Mouse (Mus musculus) embryonic facial prominence, embryonic 10.5 days (tissue): ENCODE data around the gene Hck. TPM values are rescaled to one million over a fixed set of nuclear protein-coding genes. Genes with fewer than 3 reads are reported as not detected.
A peak's percentile ranks its signal among the peaks of the same experiment; 100 is the strongest.

Experiments
- DNase-seq: peaks from one replicate; pipeline ENCODE4 v3.0.0-alpha.2; 2017; ENCODE audit warnings: low spot score
- H3K27ac ChIP-seq: fragments of 300-500 bp; sonication (generic); replicated peaks from 2 replicates; pipeline ENCODE4 v1.5.1; 2016; ENCODE audit warnings: mild to moderate bottlenecking
- H3K27me3 ChIP-seq: fragments of 300-500 bp; sonication (generic); replicated peaks from 2 replicates; pipeline ENCODE4 v1.6.1; 2016; ENCODE audit warnings: low read depth, mild to moderate bottlenecking; ENCODE audit not compliant: poor library complexity, severe bottlenecking
- H3K36me3 ChIP-seq: fragments of 300-500 bp; sonication (generic); replicated peaks from 2 replicates; pipeline ENCODE4 v1.6.1; 2016; ENCODE audit warnings: mild to moderate bottlenecking, moderate library complexity
- H3K4me1 ChIP-seq: fragments of 300-500 bp; sonication (generic); 2 replicates; pipeline ENCODE4 v1.6.1; 2016
- H3K4me3 ChIP-seq: fragments of 300-500 bp; sonication (generic); 2 replicates; pipeline ENCODE4 v1.5.1; 2016; ENCODE audit warnings: mild to moderate bottlenecking, moderate library complexity
- H3K9me3 ChIP-seq: fragments of 300-500 bp; sonication (generic); 2 replicates; pipeline ENCODE4 v1.6.1; 2016; ENCODE audit warnings: mild to moderate bottlenecking
- WGBS: fragments of 180-500 bp; shearing (Covaris S2); methylation state at CpG from one replicate; pipeline ENCODE4 v1.1.7; 2016; 5-methylcytosine and 5-hydroxymethylcytosine counted together
- polyA plus RNA-seq: library from polyadenylated mRNA; unstranded; fragments of >200 nt; fragmentation: Nextera tagmentation; extraction: Ambion mirVana; gene quantifications from 2 replicates; pipeline ENCODE4 v1.2.1, GENCODE M21; 2016

The Hck gene
- polyA plus RNA-seq, 1 experiment from 2014 or later, result 1.4 TPM

- H3K27me3 ChIP-seq, result peaks cover 70% of the 10 kb centered on the region
- WGBS, result 71% methylated on average over 7 of the region's 7 CpGs
Measured at GRCm38 (mm10) chr2:153109596-153109995, 1.3 kb downstream of the Hck start.

GRCm38 (mm10) chr2:153111298-153111697 lies 3.0 kb downstream of the Hck start:
- no peak overlapping the region for H3K4me3 ChIP-seq
- peaks cover 55% of the 10 kb centered on the region for H3K27me3 ChIP-seq
- H3K27ac ChIP-seq, result no peak overlapping the region
- WGBS, result 88% methylated on average over 7 of the region's 7 CpGs
- no peaks in the 10 kb centered on the region for H3K9me3 ChIP-seq
- no peaks in the 10 kb centered on the region for H3K36me3 ChIP-seq
- peaks cover 17% of the 10 kb centered on the region for H3K4me1 ChIP-seq
- no peak for DNase-seq

More at GRCm38 (mm10) chr2:153109596-153109995, 1.3 kb downstream of the Hck start:
- Histone ChIP-seq H3K9me3 (no peaks in the 10 kb centered on the region), H3K36me3 (no peaks in the 10 kb centered on the region), H3K4me3 (no peak overlapping the region), H3K27ac (no peak overlapping the region), H3K4me1 (peaks cover 17% of the 10 kb centered on the region)
- DNase-seq, result no peak

GRCm38 (mm10) chr2:153115679-153116081 lies 7.4 kb downstream of the Hck start:
- DNase-seq, result no peak

GRCm38 (mm10) chr2:153117051-153117486 lies 8.8 kb downstream of the Hck start:
- Histone ChIP-seq H3K27ac (no peak overlapping the region), H3K4me3 (no peak overlapping the region), H3K36me3 (no peaks in the 10 kb centered on the region), H3K9me3 (no peaks in the 10 kb centered on the region), H3K27me3 (peaks cover 3% of the 10 kb centered on the region; the same call in 1 of the 2 replicates), H3K4me1 (no peaks in the 10 kb centered on the region)
- no peak for DNase-seq
- WGBS, result 80% methylated on average over 7 of the region's 7 CpGs

More at GRCm38 (mm10) chr2:153115679-153116081, 7.4 kb downstream of the Hck start:
- no peak overlapping the region for H3K4me3 ChIP-seq
- H3K36me3 ChIP-seq, result no peaks in the 10 kb centered on the region
- no peak overlapping the region for H3K27ac ChIP-seq
- no peaks in the 10 kb centered on the region for H3K9me3 ChIP-seq
- WGBS, result 74% methylated on average over 4 of the region's 4 CpGs
- no peaks in the 10 kb centered on the region for H3K4me1 ChIP-seq
- H3K27me3 ChIP-seq, result peaks cover 14% of the 10 kb centered on the region

- 88% methylated on average over 6 of the region's 6 CpGs for WGBS
- H3K27ac ChIP-seq, result no peak overlapping the region
- no peaks in the 10 kb centered on the region for H3K36me3 ChIP-seq
- H3K9me3 ChIP-seq, result no peaks in the 10 kb centered on the region
- H3K27me3 ChIP-seq, result peaks cover 3% of the 10 kb centered on the region; the same call in 1 of the 2 replicates
- no peak overlapping the region for H3K4me3 ChIP-seq
- no peaks in the 10 kb centered on the region for H3K4me1 ChIP-seq
- no peak for DNase-seq
Measured at GRCm38 (mm10) chr2:153119488-153119887, 11.2 kb downstream of the Hck start.

DNA sequence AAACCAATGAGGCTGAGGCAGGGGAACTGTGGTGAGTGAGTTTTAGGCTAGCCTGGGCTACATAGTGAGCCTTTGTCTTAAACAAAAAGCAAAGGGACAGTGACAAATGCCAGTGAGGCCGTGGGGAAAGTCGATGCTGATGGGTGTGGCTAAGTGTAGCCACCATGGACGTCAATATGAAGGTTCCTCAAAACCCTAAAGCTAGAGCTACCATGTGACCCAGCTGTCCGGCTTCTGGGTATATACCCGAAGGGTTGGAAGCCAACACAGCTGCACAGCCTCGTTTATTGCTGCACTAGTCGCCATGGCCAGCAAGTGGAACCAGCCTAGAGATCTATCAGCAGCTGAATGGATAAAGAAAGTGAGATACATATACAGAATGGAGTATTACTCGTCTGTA lies 11.9 kb downstream of the Hck start:
- Histone ChIP-seq H3K27me3 (peaks cover 3% of the 10 kb centered on the region; the same call in 1 of the 2 replicates), H3K9me3 (no peaks in the 10 kb centered on the region), H3K27ac (no peak overlapping the region), H3K36me3 (no peaks in the 10 kb centered on the region), H3K4me1 (no peaks in the 10 kb centered on the region), H3K4me3 (no peak overlapping the region)
- 74% methylated on average over 8 of the region's 8 CpGs for whole genome bisulfite sequencing
- no peak for DNase-seq

GRCm38 (mm10) chr2:153121821-153122615 lies 13.8 kb downstream of the Hck start:
- 82% methylated on average over 8 of the region's 8 CpGs for WGBS
- DNase-seq, result no peak
- no peak overlapping the region for H3K27ac ChIP-seq
- H3K36me3 ChIP-seq, result no peaks in the 10 kb centered on the region
- H3K9me3 ChIP-seq, result no peaks in the 10 kb centered on the region
- no peak overlapping the region for H3K4me3 ChIP-seq
- H3K27me3 ChIP-seq, result peaks cover under 1% of the 10 kb centered on the region; the same call in 1 of the 2 replicates
- H3K4me1 ChIP-seq, result no peaks in the 10 kb centered on the region

GRCm38 (mm10) chr2:153122701-153123100 lies 14.4 kb downstream of the Hck start:
- Histone ChIP-seq H3K4me3 (no peak overlapping the region), H3K4me1 (no peaks in the 10 kb centered on the region), H3K27ac (no peak overlapping the region), H3K9me3 (no peaks in the 10 kb centered on the region), H3K36me3 (no peaks in the 10 kb centered on the region), H3K27me3 (no peaks in the 10 kb centered on the region)
- WGBS, result 86% methylated on average over 7 of the region's 7 CpGs
- DNase-seq, result no peak

DNA sequence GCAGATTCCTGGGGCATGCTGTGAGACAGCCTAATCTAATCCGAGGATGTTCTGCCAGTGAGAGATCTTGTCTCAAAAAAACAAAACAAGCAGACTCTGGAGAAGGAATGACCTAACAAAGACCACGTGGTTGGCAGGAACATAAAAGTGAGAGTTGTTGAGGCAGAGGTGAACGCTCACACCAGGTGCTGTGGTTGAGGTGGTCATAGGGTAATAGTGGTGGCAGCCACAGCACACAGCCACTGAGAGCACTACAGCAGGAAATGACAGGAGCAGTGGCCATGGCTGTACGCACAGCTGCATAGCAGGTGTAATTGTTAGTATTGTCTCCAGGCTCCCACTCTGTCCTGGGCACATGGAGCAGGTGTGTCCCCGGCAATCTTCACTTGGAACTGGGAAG lies 17.6 kb downstream of the Hck start:
- no peak for DNase-seq
- no peaks in the 10 kb centered on the region for H3K27me3 ChIP-seq
- H3K4me1 ChIP-seq, result no peaks in the 10 kb centered on the region
- 62% methylated on average over 5 of the region's 5 CpGs for WGBS
- H3K36me3 ChIP-seq, result no peaks in the 10 kb centered on the region
- H3K27ac ChIP-seq, result no peak overlapping the region
- H3K9me3 ChIP-seq, result no peaks in the 10 kb centered on the region
- no peak overlapping the region for H3K4me3 ChIP-seq

DNA sequence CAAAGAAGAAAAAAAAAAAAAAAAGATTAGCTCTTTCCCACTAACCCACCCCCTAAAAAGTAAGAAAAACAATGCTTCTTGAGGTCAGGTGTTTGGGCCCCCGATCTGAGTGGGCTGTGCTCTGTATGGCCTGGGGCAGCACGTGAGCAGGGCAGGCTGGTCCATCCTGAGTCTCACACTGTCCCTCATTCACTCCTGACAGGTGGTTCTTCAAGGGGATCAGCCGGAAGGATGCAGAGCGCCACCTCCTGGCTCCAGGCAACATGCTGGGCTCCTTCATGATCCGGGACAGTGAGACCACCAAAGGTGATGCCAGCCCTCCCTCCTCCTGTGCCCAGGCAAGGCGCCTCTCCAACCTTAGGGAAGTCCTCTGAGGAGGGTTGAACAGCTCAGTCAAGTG lies 22.8 kb downstream of the Hck start:
- peak; percentile 26 for DNase-seq
- H3K9me3 ChIP-seq, result no peaks in the 10 kb centered on the region
- 0 out of 2 replicates have a peak, but pooled peaks cover 3% of the 10 kb centered on the region for H3K27me3 ChIP-seq
- 15% methylated on average over 6 of the region's 6 CpGs for WGBS
- H3K4me1 ChIP-seq, result peaks cover 4% of the 10 kb centered on the region; the same call in 1 of the 2 replicates
- H3K27ac ChIP-seq, result no peak overlapping the region
- no peak overlapping the region for H3K4me3 ChIP-seq
- no peaks in the 10 kb centered on the region for H3K36me3 ChIP-seq

GRCm38 (mm10) chr2:153134237-153134636 lies 26.0 kb downstream of the Hck start:
- DNase-seq, result peak; percentile 23
- H3K27me3 ChIP-seq, result 0 out of 2 replicates have a peak, but pooled peaks cover 3% of the 10 kb centered on the region
- no peaks in the 10 kb centered on the region for H3K9me3 ChIP-seq
- no peak overlapping the region for H3K4me3 ChIP-seq
- no peak overlapping the region for H3K27ac ChIP-seq
- H3K4me1 ChIP-seq, result peaks cover 4% of the 10 kb centered on the region; the same call in 1 of the 2 replicates
- WGBS, result 35% methylated on average over 5 of the region's 5 CpGs
- no peaks in the 10 kb centered on the region for H3K36me3 ChIP-seq

GRCm38 (mm10) chr2:153136211-153136610 lies 27.9 kb downstream of the Hck start:
- H3K4me3 ChIP-seq, result no peak overlapping the region
- no peak for DNase-seq
- H3K9me3 ChIP-seq, result no peaks in the 10 kb centered on the region
- no peaks in the 10 kb centered on the region for H3K36me3 ChIP-seq
- 68% methylated on average over 4 of the region's 4 CpGs for whole genome bisulfite sequencing
- H3K4me1 ChIP-seq, result peaks cover 14% of the 10 kb centered on the region
- H3K27ac ChIP-seq, result no peak overlapping the region
- H3K27me3 ChIP-seq, result 0 out of 2 replicates have a peak, but pooled peaks cover 3% of the 10 kb centered on the region

GRCm38 (mm10) chr2:153139158-153139557 lies 30.9 kb downstream of the Hck start:
- H3K36me3 ChIP-seq, result no peaks in the 10 kb centered on the region
- H3K4me1 ChIP-seq, result peaks cover 12% of the 10 kb centered on the region
- no peak for DNase-seq
- no peak overlapping the region for H3K27ac ChIP-seq
- no peaks in the 10 kb centered on the region for H3K9me3 ChIP-seq
- peaks cover 4% of the 10 kb centered on the region; the same call in 1 of the 2 replicates for H3K27me3 ChIP-seq
- WGBS, result 77% methylated on average over 7 of the region's 7 CpGs
- H3K4me3 ChIP-seq, result no peak overlapping the region
